Mouse (Mus musculus): ENCODE data around the gene Gm3526. TPM values are rescaled to one million over a fixed set of nuclear protein-coding genes. Genes with fewer than 3 reads are reported as not detected.
"Not testable (repeated sequence)": the region's sequence is repeated elsewhere in the genome, so short reads cannot be mapped to it uniquely, and the experiment has no call there.

Gene Gm3526
- not detected in 2 replicates for polyA plus RNA-seq (2012; rRNA removed)

DNA sequence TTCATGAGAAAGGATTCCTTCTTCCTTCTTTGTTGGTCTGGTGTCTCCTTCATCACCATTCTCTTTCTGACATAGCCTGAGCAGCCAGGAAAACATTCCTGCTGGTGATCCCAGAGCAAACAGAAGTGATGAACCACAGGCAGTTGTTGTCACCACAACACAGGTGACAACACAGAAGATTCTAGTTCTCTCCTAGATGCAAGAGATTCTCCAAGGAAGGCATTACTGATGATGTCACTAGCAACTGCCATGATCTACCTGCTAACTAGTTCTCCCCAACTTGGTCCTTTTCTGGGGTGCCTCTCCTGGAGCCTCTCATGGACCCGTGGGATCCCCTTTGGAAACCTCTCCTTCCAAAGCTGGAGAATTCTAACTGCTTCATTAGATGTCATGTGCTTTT, at the start of gene Gm3526:
Gm3526 (minus strand) TSS at position 101 of the 400 bp plus-strand sequence.
- H3K4me1 ChIP-seq (ENCODE audit: control insufficient read depth, insufficient read depth, low read length); H3K27ac ChIP-seq (ENCODE audit: insufficient read depth, low read length); H3K4me3 ChIP-seq (ENCODE audit: insufficient read depth, low read length): not testable (repeated sequence)

Other genes starting within 250 kb of the Gm3526 start
- gene Gm3298, start 244.7 kb downstream of the Gm3526 start, polyA plus RNA-seq (2012; rRNA removed), result not detected in 2 replicates
- gene 4930555G01Rik, start 210.0 kb downstream of the Gm3526 start, polyA plus RNA-seq (2012; rRNA removed), result not detected in 2 replicates
- 1.4 and 1.5 TPM in 2 replicates for gene Gm8281, start 189.5 kb downstream of the Gm3526 start, polyA plus RNA-seq (2012; rRNA removed)
- gene Gm8279, start 129.1 kb downstream of the Gm3526 start, polyA plus RNA-seq (2012; rRNA removed), result not detected in 2 replicates
- gene Gm3317, start 96.0 kb downstream of the Gm3526 start, polyA plus RNA-seq (2012; rRNA removed), result not detected in 2 replicates
- gene Gm8271, start 74.8 kb downstream of the Gm3526 start, polyA plus RNA-seq (2012; rRNA removed), result not detected in 2 replicates
- not detected in 2 replicates for gene Gm3542, start 74.3 kb upstream of the Gm3526 start, polyA plus RNA-seq (2012; rRNA removed)
- gene Gm3500, start 128.5 kb upstream of the Gm3526 start, polyA plus RNA-seq (2012; rRNA removed), result 0.17 TPM in 1 of 2 replicates, not detected in the other
- gene Gm3194, start 194.9 kb upstream of the Gm3526 start, polyA plus RNA-seq (2012; rRNA removed), result 1.6 and 1.7 TPM in 2 replicates
- 0.06 TPM in 1 of 2 replicates, not detected in the other for gene Gm8246, start 217.2 kb upstream of the Gm3526 start, polyA plus RNA-seq (2012; rRNA removed)
- not detected in 2 replicates for gene Gm3187, start 223.6 kb upstream of the Gm3526 start, polyA plus RNA-seq (2012; rRNA removed)
- 1.8 and 2.0 TPM in 2 replicates for gene Gm3488, start 241.1 kb upstream of the Gm3526 start, polyA plus RNA-seq (2012; rRNA removed)

Data from cortical plate, adult 2 months (tissue).